Mouse (Mus musculus): ENCODE data around the gene Txndc11. TPM values are rescaled to one million over a fixed set of nuclear protein-coding genes. Genes with fewer than 3 reads are reported as not detected.

Gene Txndc11
- polyA plus RNA-seq, 1 experiment from 2014 or later = 33.7 TPM

DNA sequence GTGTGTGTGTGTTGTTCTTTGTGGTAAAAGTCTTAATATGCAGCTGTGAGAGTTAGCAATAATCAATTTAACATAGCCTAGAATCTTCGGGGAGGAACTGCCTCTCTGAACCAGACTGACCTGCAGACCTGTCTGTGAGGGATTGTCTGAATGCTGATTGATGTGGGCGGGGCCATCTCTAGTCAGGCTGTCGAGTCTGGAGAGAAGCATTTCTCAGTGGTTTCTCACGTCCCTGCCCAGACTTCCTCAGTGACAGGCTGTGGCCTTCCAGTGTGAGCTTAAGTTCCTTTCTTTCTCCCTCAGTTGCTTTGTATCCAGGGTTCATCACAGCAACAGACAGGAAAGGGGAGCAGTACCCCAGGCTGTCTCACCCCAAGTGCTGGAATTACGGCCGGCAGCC is 80.0 kb downstream of the Txndc11 start:
- H3K4me2 ChIP-seq (ENCODE audit: low read depth, severe bottlenecking) = no peak overlapping the region
- no peak for DNase-seq (ENCODE audit: low spot score)
- no peak for ATAC-seq (ENCODE audit: insufficient number of reproducible peaks, low FRiP score, low TSS enrichment, low read depth)

GRCm38 (mm10) chr16:11051134-11051533 is 83.3 kb downstream of the Txndc11 start:
- H3K9me3 ChIP-seq (ENCODE audit: control insufficient read depth, low read length) = no peaks in the 10 kb centered on the region
- H3K4me3 ChIP-seq (ENCODE audit: low read depth, low read length) = no peak overlapping the region
- ATAC-seq (ENCODE audit: insufficient number of reproducible peaks, low FRiP score, low TSS enrichment, low read depth) = no peak
- H3K36me3 ChIP-seq (ENCODE audit: control insufficient read depth, insufficient read depth, low read length) = no peaks in the 10 kb centered on the region
- H3K9ac ChIP-seq (ENCODE audit: low read length) = no peak overlapping the region
- no peaks in the 10 kb centered on the region for H3K27me3 ChIP-seq (ENCODE audit: control insufficient read depth, insufficient read depth, low read length)
- H3K4me1 ChIP-seq (ENCODE audit: control insufficient read depth, insufficient read depth, low read length) = no peaks in the 10 kb centered on the region
- WGBS = 91% methylated on average over 11 of the region's 11 CpGs
- DNase-seq (ENCODE audit: low spot score) = no peak
- H3K27ac ChIP-seq (replicated peaks; ENCODE audit: low read depth, low read length) = no peak overlapping the region
- no peak overlapping the region for H3K4me2 ChIP-seq (ENCODE audit: low read depth, severe bottlenecking)

More for the DNA sequence above, 80.0 kb downstream of the Txndc11 start:
- Histone ChIP-seq H3K9ac (ENCODE audit: low read length) (no peak overlapping the region), H3K36me3 (ENCODE audit: control insufficient read depth, insufficient read depth, low read length) (no peaks in the 10 kb centered on the region), H3K27ac (replicated peaks; ENCODE audit: low read depth, low read length) (no peak overlapping the region), H3K27me3 (ENCODE audit: control insufficient read depth, insufficient read depth, low read length) (no peaks in the 10 kb centered on the region), H3K4me1 (ENCODE audit: control insufficient read depth, insufficient read depth, low read length) (no peaks in the 10 kb centered on the region), H3K4me3 (ENCODE audit: low read depth, low read length) (no peak overlapping the region), H3K9me3 (ENCODE audit: control insufficient read depth, low read length) (no peaks in the 10 kb centered on the region)
- WGBS = 65% methylated on average over 6 of the region's 6 CpGs

DNA sequence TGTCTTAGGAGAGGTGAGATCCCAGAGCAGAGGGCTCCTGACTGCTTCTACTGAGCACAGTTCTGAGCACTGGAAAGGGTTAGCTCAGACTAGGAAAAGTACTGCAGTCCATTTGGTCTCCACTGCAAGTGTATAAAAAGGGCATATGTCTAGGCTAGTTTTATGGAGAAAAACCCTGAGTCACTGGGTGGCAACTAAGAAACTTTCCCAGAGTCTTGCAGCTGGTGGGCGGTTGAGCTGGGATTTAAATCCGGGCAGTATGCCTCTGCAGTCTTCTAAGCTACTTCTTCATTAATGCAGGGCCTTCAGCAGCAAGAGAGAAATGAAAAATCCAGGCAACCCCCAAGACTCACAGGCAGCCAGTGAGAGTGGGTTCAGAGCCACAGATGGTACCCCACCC is 84.2 kb downstream of the Txndc11 start:
- 71% methylated on average over 2 of the region's 2 CpGs for WGBS
- DNase-seq (ENCODE audit: low spot score) = no peak
- H3K9ac ChIP-seq (ENCODE audit: low read length) = no peak overlapping the region

GRCm38 (mm10) chr16:11047130-11047529 is 87.3 kb downstream of the Txndc11 start:
- Histone ChIP-seq H3K4me3 (ENCODE audit: low read depth, low read length) (no peak overlapping the region), H3K4me2 (ENCODE audit: low read depth, severe bottlenecking) (no peak overlapping the region), H3K36me3 (ENCODE audit: control insufficient read depth, insufficient read depth, low read length) (no peaks in the 10 kb centered on the region), H3K27me3 (ENCODE audit: control insufficient read depth, insufficient read depth, low read length) (no peaks in the 10 kb centered on the region), H3K27ac (replicated peaks; ENCODE audit: low read depth, low read length) (no peak overlapping the region), H3K9ac (ENCODE audit: low read length) (no peak overlapping the region), H3K9me3 (ENCODE audit: control insufficient read depth, low read length) (no peaks in the 10 kb centered on the region), H3K4me1 (ENCODE audit: control insufficient read depth, insufficient read depth, low read length) (no peaks in the 10 kb centered on the region)
- DNase-seq (ENCODE audit: low spot score) (no peak), ATAC-seq (ENCODE audit: insufficient number of reproducible peaks, low FRiP score, low TSS enrichment, low read depth) (no peak)
- 83% methylated on average over 7 of the region's 7 CpGs for WGBS

More for the DNA sequence above, 84.2 kb downstream of the Txndc11 start:
- Histone ChIP-seq H3K4me2 (ENCODE audit: low read depth, severe bottlenecking) (no peak overlapping the region), H3K27ac (replicated peaks; ENCODE audit: low read depth, low read length) (no peak overlapping the region), H3K36me3 (ENCODE audit: control insufficient read depth, insufficient read depth, low read length) (no peaks in the 10 kb centered on the region), H3K4me3 (ENCODE audit: low read depth, low read length) (no peak overlapping the region), H3K27me3 (ENCODE audit: control insufficient read depth, insufficient read depth, low read length) (no peaks in the 10 kb centered on the region), H3K4me1 (ENCODE audit: control insufficient read depth, insufficient read depth, low read length) (no peaks in the 10 kb centered on the region), H3K9me3 (ENCODE audit: control insufficient read depth, low read length) (no peaks in the 10 kb centered on the region)
- ATAC-seq (ENCODE audit: insufficient number of reproducible peaks, low FRiP score, low TSS enrichment, low read depth) = no peak

GRCm38 (mm10) chr16:11046437-11046836 is 88.0 kb downstream of the Txndc11 start:
- H3K36me3 ChIP-seq (ENCODE audit: control insufficient read depth, insufficient read depth, low read length) = no peaks in the 10 kb centered on the region
- no peaks in the 10 kb centered on the region for H3K9me3 ChIP-seq (ENCODE audit: control insufficient read depth, low read length)
- H3K27me3 ChIP-seq (ENCODE audit: control insufficient read depth, insufficient read depth, low read length) = no peaks in the 10 kb centered on the region
- H3K27ac ChIP-seq (replicated peaks; ENCODE audit: low read depth, low read length) = no peak overlapping the region
- no peak overlapping the region for H3K9ac ChIP-seq (ENCODE audit: low read length)
- DNase-seq (ENCODE audit: low spot score) (no peak), ATAC-seq (ENCODE audit: insufficient number of reproducible peaks, low FRiP score, low TSS enrichment, low read depth) (no peak)
- H3K4me1 ChIP-seq (ENCODE audit: control insufficient read depth, insufficient read depth, low read length) = no peaks in the 10 kb centered on the region
- WGBS = 87% methylated on average over 7 of the region's 7 CpGs
- no peak overlapping the region for H3K4me3 ChIP-seq (ENCODE audit: low read depth, low read length)
- H3K4me2 ChIP-seq (ENCODE audit: low read depth, severe bottlenecking) = no peak overlapping the region

DNA sequence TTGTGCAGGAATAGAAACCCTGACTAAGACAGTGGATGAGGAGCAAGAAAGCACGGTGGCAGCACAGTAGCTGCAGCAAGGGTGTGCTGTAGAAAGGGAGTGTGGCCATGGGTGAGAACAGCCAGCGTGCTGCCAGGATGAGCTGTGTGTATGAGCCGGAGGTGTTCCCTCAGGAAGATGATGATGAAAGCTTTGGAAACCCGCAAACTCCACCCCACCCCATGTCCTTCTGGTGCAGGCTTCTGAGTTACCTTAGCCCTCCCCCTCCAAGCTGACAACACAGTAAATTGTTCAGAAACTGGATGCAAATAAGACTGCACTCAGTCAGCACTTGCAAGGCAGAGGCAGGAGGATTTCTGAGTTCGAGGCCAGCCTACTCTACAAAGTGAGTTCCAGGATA is 91.2 kb downstream of the Txndc11 start:
- Histone ChIP-seq H3K27me3 (ENCODE audit: control insufficient read depth, insufficient read depth, low read length) (no peaks in the 10 kb centered on the region), H3K4me3 (ENCODE audit: low read depth, low read length) (no peak overlapping the region), H3K4me1 (ENCODE audit: control insufficient read depth, insufficient read depth, low read length) (no peaks in the 10 kb centered on the region), H3K36me3 (ENCODE audit: control insufficient read depth, insufficient read depth, low read length) (no peaks in the 10 kb centered on the region), H3K9ac (ENCODE audit: low read length) (no peak overlapping the region), H3K4me2 (ENCODE audit: low read depth, severe bottlenecking) (no peak overlapping the region), H3K9me3 (ENCODE audit: control insufficient read depth, low read length) (no peaks in the 10 kb centered on the region), H3K27ac (replicated peaks; ENCODE audit: low read depth, low read length) (no peak overlapping the region)
- WGBS = 88% methylated on average over 5 of the region's 5 CpGs
- no peak for DNase-seq (ENCODE audit: low spot score)
- no peak for ATAC-seq (ENCODE audit: insufficient number of reproducible peaks, low FRiP score, low TSS enrichment, low read depth)

- Histone ChIP-seq H3K9me3 (ENCODE audit: control insufficient read depth, low read length) (no peaks in the 10 kb centered on the region), H3K27ac (replicated peaks; ENCODE audit: low read depth, low read length) (no peak overlapping the region), H3K36me3 (ENCODE audit: control insufficient read depth, insufficient read depth, low read length) (no peaks in the 10 kb centered on the region), H3K4me3 (ENCODE audit: low read depth, low read length) (no peak overlapping the region), H3K4me1 (ENCODE audit: control insufficient read depth, insufficient read depth, low read length) (no peaks in the 10 kb centered on the region), H3K9ac (ENCODE audit: low read length) (no peak overlapping the region), H3K27me3 (ENCODE audit: control insufficient read depth, insufficient read depth, low read length) (no peaks in the 10 kb centered on the region), H3K4me2 (ENCODE audit: low read depth, severe bottlenecking) (no peak overlapping the region)
- DNase-seq (ENCODE audit: low spot score) (no peak), ATAC-seq (ENCODE audit: insufficient number of reproducible peaks, low FRiP score, low TSS enrichment, low read depth) (no peak)
- WGBS = 87% methylated on average over 2 of the region's 2 CpGs
Observed at GRCm38 (mm10) chr16:11040603-11041002, 93.8 kb downstream of the Txndc11 start.

- ATAC-seq (ENCODE audit: insufficient number of reproducible peaks, low FRiP score, low TSS enrichment, low read depth) (0 out of 2 replicates have a peak, but pooled peaks have one; percentile 35), DNase-seq (ENCODE audit: low spot score) (peak; percentile 88)
- no peaks in the 10 kb centered on the region for H3K36me3 ChIP-seq (ENCODE audit: control insufficient read depth, insufficient read depth, low read length)
- H3K9ac ChIP-seq (ENCODE audit: low read length) = no peak overlapping the region
- H3K4me3 ChIP-seq (ENCODE audit: low read depth, low read length) = no peak overlapping the region
- H3K4me1 ChIP-seq (ENCODE audit: control insufficient read depth, insufficient read depth, low read length) = no peaks in the 10 kb centered on the region
- WGBS = 23% methylated on average over 15 of the region's 15 CpGs
- no peaks in the 10 kb centered on the region for H3K9me3 ChIP-seq (ENCODE audit: control insufficient read depth, low read length)
- H3K27me3 ChIP-seq (ENCODE audit: control insufficient read depth, insufficient read depth, low read length) = no peaks in the 10 kb centered on the region
- no peak overlapping the region for H3K4me2 ChIP-seq (ENCODE audit: low read depth, severe bottlenecking)
- H3K27ac ChIP-seq (replicated peaks; ENCODE audit: low read depth, low read length) = no peak overlapping the region
Observed at GRCm38 (mm10) chr16:11035790-11036431, 98.5 kb downstream of the Txndc11 start.

DNA sequence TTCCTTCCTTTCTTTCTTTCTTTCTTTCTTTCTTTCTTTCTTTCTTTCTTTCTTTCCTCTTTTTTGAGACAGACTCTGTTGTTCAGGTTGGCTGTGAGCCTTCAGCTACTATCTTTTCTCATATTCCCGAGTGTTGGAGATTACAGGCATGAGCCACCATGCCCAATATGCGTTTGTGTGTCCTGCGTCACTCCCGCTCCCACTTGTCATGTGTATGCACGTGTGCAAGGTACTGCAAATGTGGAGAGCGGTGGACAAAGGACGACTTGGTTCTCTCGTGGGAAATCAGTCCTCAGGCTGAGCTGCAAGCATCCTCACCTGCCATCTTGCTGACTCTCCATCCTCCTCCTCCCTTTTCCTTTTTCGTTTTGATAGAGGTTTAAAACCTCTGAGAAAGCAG is 99.2 kb downstream of the Txndc11 start:
- no peaks in the 10 kb centered on the region for H3K4me1 ChIP-seq (ENCODE audit: control insufficient read depth, insufficient read depth, low read length)
- WGBS = 80% methylated on average over 9 of the region's 9 CpGs
- H3K9me3 ChIP-seq (ENCODE audit: control insufficient read depth, low read length) = no peaks in the 10 kb centered on the region
- no peak overlapping the region for H3K4me3 ChIP-seq (ENCODE audit: low read depth, low read length)
- no peak overlapping the region for H3K9ac ChIP-seq (ENCODE audit: low read length)
- no peak for DNase-seq (ENCODE audit: low spot score)
- H3K27ac ChIP-seq (replicated peaks; ENCODE audit: low read depth, low read length) = no peak overlapping the region
- no peaks in the 10 kb centered on the region for H3K36me3 ChIP-seq (ENCODE audit: control insufficient read depth, insufficient read depth, low read length)
- H3K4me2 ChIP-seq (ENCODE audit: low read depth, severe bottlenecking) = no peak overlapping the region
- H3K27me3 ChIP-seq (ENCODE audit: control insufficient read depth, insufficient read depth, low read length) = no peaks in the 10 kb centered on the region
- no peak for ATAC-seq (ENCODE audit: insufficient number of reproducible peaks, low FRiP score, low TSS enrichment, low read depth)

Measured in limb, embryonic 11.5 days (tissue).